Mouse (Mus musculus) cerebellum, adult 9-11 months (tissue): Measurements from ENCODE around the gene Sytl2.

ENCODE experiments used
- DNase-seq: peaks from one replicate; pipeline ENCODE4 v3.0.0; 2022

Gene Sytl2

GRCm38 (mm10) chr7:90301942-90302646 is at the start of gene Sytl2:
Sytl2 (plus strand) TSS chr7:90302252.
- peak; percentile 44 for DNase-seq

DNA sequence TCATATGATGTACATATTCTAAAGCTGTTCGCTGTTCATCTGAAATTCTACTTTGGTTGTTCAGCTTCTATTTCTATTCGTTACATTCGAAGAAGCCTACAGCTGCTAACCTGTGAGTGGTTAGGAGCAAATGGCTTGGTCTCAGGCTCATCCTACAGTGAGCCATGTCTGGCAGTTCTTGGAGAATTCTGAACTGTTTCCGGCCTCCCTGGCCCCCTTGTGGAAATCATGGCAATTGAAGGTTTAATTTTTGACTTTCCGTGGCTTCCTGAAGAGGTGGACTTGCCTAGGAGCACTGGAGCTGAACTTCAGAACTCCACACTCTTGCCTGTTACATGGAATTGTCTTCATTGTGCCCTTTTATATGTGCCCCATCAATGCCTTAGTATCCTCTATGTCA is 49.1 kb upstream of the Sytl2 start:
- DNase-seq = no peak

GRCm38 (mm10) chr7:90258701-90259100 is 43.4 kb upstream of the Sytl2 start:
- DNase-seq = no peak

DNA sequence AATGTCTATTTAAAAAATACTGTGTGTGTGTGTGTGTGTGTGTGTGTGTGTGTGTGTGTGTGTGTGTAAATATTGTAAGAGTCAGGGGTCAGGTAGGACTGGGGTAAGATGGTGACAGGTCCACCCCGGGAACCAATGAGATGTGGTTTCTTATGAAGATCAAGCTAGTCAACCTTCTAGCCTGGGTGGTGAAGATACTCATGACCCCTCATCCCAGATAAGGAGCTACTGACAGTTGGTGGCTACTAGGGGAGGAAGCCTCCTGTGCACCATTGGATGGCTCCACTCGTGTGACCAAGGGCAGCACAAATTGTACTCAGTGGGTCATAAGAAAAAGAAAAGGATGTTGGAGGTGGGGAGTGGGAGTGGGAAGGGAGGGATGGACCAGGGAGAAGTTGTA is 42.2 kb upstream of the Sytl2 start:
- no peak for DNase-seq

GRCm38 (mm10) chr7:90261902-90262599 is 40.0 kb upstream of the Sytl2 start:
- no peak for DNase-seq

DNA sequence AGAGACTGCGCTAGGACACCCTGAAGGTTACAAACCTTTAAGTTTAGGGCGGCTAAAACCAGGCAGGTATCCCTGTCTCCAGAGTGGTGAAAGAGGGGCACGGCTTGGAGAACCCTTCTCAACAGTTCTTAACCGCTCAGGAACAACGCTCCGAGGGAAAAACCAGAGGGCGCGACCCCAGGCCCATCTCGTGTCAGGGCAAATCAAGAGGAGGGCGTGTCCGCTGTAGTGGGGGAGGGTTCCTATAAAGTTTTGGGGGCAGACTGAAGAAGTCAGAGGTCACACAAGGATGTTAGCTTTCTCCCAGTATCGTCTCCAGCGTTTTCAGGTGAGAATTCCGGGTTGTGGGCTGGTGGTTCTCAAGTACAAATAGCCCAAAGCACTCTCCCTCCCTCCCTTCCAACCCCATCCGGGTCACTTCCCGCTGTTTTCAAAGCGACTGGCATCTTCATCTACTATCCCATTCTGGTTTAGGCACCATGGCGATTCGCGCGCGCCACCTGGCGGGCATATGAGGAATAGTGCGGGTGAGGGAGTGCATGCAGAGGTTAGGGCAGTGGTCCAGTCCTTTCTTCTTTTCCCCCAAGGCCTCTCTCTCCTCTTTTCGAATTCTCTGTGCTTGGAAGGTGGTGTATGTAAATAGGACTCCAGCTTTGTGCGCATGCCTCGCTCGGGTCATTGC is 36.6 kb upstream of the Sytl2 start, which contains the start of gene Ccdc83:
TSS of gene Ccdc83 (minus strand) at position 489 of the 682 bp plus-strand sequence.
- DNase-seq = peak; percentile 73

DNA sequence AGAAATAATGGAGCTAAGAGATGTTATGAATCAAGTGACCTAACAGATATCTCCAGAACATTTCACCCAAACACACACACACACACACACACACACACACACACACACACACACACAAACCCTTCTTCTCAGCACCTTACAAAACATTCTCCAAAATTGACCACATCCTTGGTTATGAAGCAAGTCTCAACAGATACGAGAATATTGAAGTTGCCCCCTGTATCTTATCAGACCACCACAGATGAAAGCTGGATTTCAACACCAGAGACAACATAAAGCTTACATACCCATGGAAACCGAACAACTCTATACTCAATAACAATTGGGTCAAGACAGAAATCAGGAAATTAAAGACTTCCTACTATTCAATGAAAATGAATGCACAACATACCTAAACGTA is 31.9 kb upstream of the Sytl2 start:
- DNase-seq = no peak

DNA sequence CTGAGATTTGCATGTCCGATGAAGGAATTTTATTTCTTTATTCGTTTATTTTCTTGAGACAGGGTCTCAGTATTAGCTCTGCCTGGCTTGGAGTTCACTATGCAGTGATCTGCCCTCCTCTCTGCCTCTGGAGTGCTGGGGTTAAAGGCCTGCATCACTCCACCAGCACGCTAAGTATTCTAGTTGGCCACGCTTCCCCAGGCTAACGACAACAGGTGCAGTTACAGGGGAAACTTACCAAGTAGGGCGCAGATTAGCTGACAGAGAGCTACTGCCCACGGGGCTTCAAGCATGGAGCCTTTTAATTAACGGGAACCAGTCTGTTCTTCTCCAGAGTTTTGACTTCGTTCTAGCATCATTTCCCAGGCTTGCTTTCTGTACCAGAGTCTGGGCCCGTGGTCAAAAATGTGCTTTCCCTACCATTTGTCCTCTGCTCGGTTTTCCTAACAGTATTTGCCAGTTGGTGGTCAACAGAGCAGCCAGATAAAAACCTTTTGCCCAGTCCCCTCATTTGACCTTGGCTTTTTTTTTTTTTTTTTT is 27.4 kb upstream of the Sytl2 start:
- DNase-seq = no peak

DNA sequence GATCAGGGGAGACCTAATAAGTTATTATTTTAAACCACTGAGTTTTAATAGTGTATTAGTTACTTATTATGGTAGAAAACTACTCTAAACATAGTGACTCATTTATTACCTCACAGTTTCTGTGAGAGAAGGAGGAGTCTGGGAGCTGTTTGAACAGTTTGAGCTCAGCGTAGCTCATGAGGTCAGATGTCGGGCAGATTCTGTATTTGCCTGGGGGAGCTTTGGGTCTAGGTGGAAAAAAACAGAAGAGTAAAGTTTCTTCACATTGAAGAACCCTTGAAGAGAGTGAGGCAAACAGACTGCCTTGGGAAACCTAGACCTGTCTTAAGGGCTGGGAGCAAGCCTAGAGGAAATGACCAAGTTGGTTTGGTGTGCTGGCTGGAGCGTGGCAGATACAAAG is 24.8 kb upstream of the Sytl2 start:
- no peak for DNase-seq

GRCm38 (mm10) chr7:90277769-90278168 is 24.3 kb upstream of the Sytl2 start:
- no peak for DNase-seq

DNA sequence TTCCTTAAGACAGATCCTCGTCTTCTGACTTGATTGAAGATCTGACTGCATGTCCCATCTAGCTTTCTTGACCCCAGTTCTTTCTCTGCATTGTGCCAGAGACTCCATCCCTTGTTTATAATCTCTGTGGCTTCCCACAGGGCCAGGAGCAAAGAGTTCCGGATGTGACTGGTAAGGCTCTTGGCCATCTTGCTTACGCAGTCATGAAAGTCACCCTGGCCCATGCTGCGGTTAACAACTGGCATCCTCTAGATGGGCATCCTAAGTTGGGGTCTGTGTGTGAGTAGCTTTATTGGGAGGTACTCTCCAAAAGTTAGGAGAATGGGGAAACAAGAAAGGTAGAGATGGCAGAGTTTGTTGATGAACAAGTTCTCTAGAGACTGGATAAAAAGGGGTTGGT is 22.9 kb upstream of the Sytl2 start:
- no peak for DNase-seq

GRCm38 (mm10) chr7:90280274-90280875 is 21.7 kb upstream of the Sytl2 start:
- DNase-seq = no peak

DNA sequence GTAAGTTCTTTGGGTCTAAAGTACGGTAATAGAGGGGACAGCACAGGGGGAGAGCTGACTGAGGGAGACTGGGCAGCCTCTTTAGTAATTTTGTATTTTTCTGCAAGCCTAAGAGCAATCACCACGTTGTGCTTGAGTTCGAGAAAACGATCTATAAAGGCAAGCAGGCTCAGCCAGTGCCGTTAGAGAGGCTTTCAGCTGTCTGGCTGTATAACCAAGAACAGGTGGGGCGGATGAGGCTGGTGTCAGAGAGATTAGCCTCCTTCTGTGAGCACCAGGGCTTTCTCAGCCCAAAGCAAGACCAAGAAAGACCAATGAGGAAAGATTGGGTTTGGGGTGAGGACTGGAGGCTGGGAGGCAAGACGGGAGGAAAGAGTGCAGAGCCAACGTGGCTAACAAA is 21.2 kb upstream of the Sytl2 start:
- no peak for DNase-seq

GRCm38 (mm10) chr7:90281759-90282546 is 20.1 kb upstream of the Sytl2 start:
- DNase-seq = no peak

DNA sequence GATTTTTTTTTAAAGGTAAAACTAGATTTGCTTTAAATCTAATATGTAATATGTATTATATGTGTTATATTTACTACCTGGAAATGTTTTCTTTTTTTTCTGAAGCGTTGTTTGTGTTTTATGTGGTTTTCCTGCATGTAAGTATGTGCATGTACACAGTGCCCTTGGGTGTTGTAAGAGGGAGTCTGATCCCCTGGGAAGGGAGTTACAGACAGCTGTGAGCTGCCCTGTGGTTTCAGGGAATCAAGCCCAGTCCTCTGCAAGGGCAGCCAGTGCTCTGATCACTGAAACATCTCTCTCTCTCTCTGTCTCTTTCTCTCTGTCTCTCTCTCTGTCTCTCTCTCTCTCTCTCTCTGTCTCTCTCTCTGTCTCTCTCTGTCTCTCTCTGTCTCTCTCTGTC is 19.3 kb upstream of the Sytl2 start:
- DNase-seq = no peak

- no peak for DNase-seq
Observed at GRCm38 (mm10) chr7:90284793-90285192, 17.3 kb upstream of the Sytl2 start.

- no peak for DNase-seq
Observed at GRCm38 (mm10) chr7:90291885-90292284, 10.2 kb upstream of the Sytl2 start.

- DNase-seq = no peak
Observed at GRCm38 (mm10) chr7:90302647-90303552, 848 bp downstream of the Sytl2 start.

DNA sequence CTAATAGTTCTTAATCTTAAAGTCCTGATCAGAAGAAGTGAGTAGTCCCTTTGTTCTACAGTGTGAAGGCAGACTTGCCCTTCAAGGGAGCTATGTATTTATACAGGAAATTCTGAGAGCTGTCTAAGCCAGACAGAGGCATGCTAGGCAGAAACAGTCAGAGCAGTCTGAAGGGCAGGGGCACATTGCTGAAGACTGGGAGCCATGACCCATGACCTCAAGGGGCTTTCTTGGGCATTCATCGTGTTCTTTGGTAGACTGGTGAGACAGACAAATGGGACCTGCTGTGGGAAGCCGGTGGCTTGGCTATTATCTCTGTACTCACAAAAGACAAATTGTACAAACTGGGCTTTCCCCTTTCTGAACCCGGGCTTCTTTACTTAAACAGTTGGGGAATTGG is 4.0 kb downstream of the Sytl2 start:
- no peak for DNase-seq

DNA sequence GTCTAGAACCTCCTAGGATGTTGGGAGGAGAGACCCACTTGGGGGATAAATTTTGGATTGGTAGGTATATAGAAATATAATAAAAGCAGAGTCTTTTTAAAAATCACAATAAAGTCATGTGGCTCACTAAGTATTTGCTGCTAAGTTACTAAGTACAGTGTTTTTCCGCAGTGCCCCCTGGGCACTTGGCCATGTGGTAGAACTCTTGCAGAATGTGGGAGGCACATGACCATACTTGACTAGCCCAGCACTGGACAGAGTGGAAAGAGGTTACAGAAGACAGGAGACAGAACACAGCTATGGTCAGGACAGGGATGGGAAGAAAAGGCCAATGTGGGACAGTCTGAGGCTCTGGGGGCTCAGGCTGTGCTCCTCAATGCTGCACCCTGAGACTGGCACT is 4.9 kb downstream of the Sytl2 start:
- DNase-seq = no peak

- no peak for DNase-seq
Observed at GRCm38 (mm10) chr7:90308003-90308402, 6.0 kb downstream of the Sytl2 start.
